Mouse (Mus musculus) erythroblast, embryonic 14.5 days (primary cell): ENCODE data around the gene Slc39a5. TPM values are rescaled to one million over a fixed set of nuclear protein-coding genes. Genes with fewer than 3 reads are reported as not detected.

Experiments
- H3K27me3 ChIP-seq: 2 replicates; pipeline ENCODE4 v1.6.1; 2012; ENCODE audit warnings: inconsistent platforms; ENCODE audit not compliant: control insufficient read depth
- H3K36me3 ChIP-seq: 2 replicates; pipeline ENCODE4 v1.6.1; 2012; ENCODE audit warnings: mild to moderate bottlenecking, inconsistent platforms; ENCODE audit not compliant: control insufficient read depth
- H3K4me1 ChIP-seq: 2 replicates; pipeline ENCODE4 v1.6.1; 2012; ENCODE audit warnings: inconsistent platforms; ENCODE audit not compliant: control insufficient read depth
- H3K4me3 ChIP-seq: replicated peaks from 2 replicates; pipeline ENCODE3; 2012; ENCODE audit warnings: moderate library complexity, mild to moderate bottlenecking, inconsistent platforms
- H3K9me3 ChIP-seq: 2 replicates; pipeline ENCODE4 v1.6.1; 2012; ENCODE audit warnings: low read length, inconsistent platforms, mixed read lengths; ENCODE audit not compliant: control insufficient read depth
- GATA1 ChIP-seq: IDR thresholded peaks from 2 replicates; pipeline ENCODE4 v1.6.1; 2012; ENCODE audit warnings: low read length, inconsistent platforms, mixed read lengths
- TAL1 ChIP-seq: IDR thresholded peaks from 3 replicates; pipeline ENCODE4 v1.6.1; 2012; ENCODE audit warnings: low read length, inconsistent platforms, mixed read lengths
- polyA plus RNA-seq: library from polyadenylated mRNA; stranded (reverse); fragments of >175 nt; gene quantifications from 2 replicates; pipeline ENCODE4 v1.2.3, GENCODE M21; 2012

Slc39a5 gene
- polyA plus RNA-seq, 1 experiment, result 0.15 TPM

GRCm38 (mm10) chr10:128358796-128359195 is 42.2 kb downstream of the Slc39a5 start:
- Histone ChIP-seq H3K9me3 (no peaks in the 10 kb centered on the region), H3K36me3 (peaks cover 98% of the 10 kb centered on the region), H3K4me1 (no peaks in the 10 kb centered on the region), H3K4me3 (no peak overlapping the region), H3K27me3 (no peaks in the 10 kb centered on the region)
- TF ChIP-seq TAL1, result no peak
- TF ChIP-seq GATA1, result no peak

DNA sequence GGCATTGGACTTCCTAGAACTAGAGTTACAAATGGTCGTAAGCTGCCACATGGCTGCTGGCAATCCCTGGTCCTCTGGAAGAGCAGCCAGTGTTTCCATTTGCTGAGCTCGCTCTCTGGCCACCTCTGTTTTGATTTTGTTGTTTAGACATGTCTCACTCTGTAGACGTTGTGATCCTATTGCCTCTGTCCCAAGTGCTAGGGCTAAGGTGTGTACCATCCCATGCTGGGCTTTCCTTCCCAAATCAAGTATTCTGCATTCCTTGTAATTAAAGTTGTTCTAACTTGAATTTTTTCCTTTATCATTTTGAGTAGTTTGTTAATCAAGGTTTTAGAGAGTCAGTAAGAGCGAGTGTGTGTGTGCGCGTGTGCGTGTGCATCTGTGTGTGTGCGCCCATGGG is 53.5 kb downstream of the Slc39a5 start:
- H3K4me3 ChIP-seq, result no peak overlapping the region
- H3K9me3 ChIP-seq, result no peaks in the 10 kb centered on the region
- no peaks in the 10 kb centered on the region for H3K27me3 ChIP-seq
- peaks cover 45% of the 10 kb centered on the region for H3K4me1 ChIP-seq
- TF ChIP-seq TAL1, result no peak
- no peak for TF ChIP-seq GATA1
- peaks cover 74% of the 10 kb centered on the region for H3K36me3 ChIP-seq

Other genes with a start within 250 kb of the Slc39a5 start
- gene Rbms2, start 220.9 kb downstream of the Slc39a5 start, polyA plus RNA-seq, result 0.72 and 0.93 TPM in 2 replicates
- not detected in 2 replicates for gene Gls2, start 206.8 kb downstream of the Slc39a5 start, polyA plus RNA-seq
- 0.10 and 0.18 TPM in 2 replicates for gene Spryd4, start 189.4 kb downstream of the Slc39a5 start, polyA plus RNA-seq
- 0.03 TPM in 1 of 2 replicates, not detected in the other for gene Mip, start 175.4 kb downstream of the Slc39a5 start, polyA plus RNA-seq
- gene Timeless, start 169.2 kb downstream of the Slc39a5 start, polyA plus RNA-seq, result 2.7 and 3.0 TPM in 2 replicates
- 0.02 and 0.04 TPM in 2 replicates for gene Apon, start 147.1 kb downstream of the Slc39a5 start, polyA plus RNA-seq
- not detected in 2 replicates for gene Apof, start 132.6 kb downstream of the Slc39a5 start, polyA plus RNA-seq
- 0.16 and 0.23 TPM in 2 replicates for gene Stat2, start 130.7 kb downstream of the Slc39a5 start, polyA plus RNA-seq
- not detected in 2 replicates for gene Il23a, start 102.5 kb downstream of the Slc39a5 start, polyA plus RNA-seq
- 0.31 and 0.44 TPM in 2 replicates for gene Pan2, start 97.9 kb downstream of the Slc39a5 start, polyA plus RNA-seq
- 2.3 and 3.2 TPM in 2 replicates for gene Cnpy2, start 78.8 kb downstream of the Slc39a5 start, polyA plus RNA-seq
- 2.2 and 3.1 TPM in 2 replicates for gene Cs, start 63.5 kb downstream of the Slc39a5 start, polyA plus RNA-seq
- gene Coq10a, start 32.2 kb downstream of the Slc39a5 start, polyA plus RNA-seq, result 0.49 and 0.53 TPM in 2 replicates
- gene Ankrd52, start 24.1 kb downstream of the Slc39a5 start, polyA plus RNA-seq, result 1.4 and 1.9 TPM in 2 replicates
- gene Nabp2, start 10.3 kb upstream of the Slc39a5 start, polyA plus RNA-seq, result 32.3 and 34.1 TPM in 2 replicates
- 0.37 and 0.48 TPM in 2 replicates for gene Rnf41, start 10.4 kb upstream of the Slc39a5 start, polyA plus RNA-seq
- gene Smarcc2, start 58.0 kb upstream of the Slc39a5 start, polyA plus RNA-seq, result 19.2 and 19.5 TPM in 2 replicates
- 36.6 and 41.6 TPM in 2 replicates for gene Myl6, start 92.9 kb upstream of the Slc39a5 start, polyA plus RNA-seq
- gene Myl6b, start 97.5 kb upstream of the Slc39a5 start, polyA plus RNA-seq, result 0.63 and 0.76 TPM in 2 replicates
- gene Esyt1, start 124.6 kb upstream of the Slc39a5 start, polyA plus RNA-seq, result 2.7 and 2.9 TPM in 2 replicates
- 1.6 and 1.9 TPM in 2 replicates for gene Zc3h10, start 146.5 kb upstream of the Slc39a5 start, polyA plus RNA-seq
- 2,301 and 2,563 TPM in 2 replicates for gene Rpl41, start 148.1 kb upstream of the Slc39a5 start, polyA plus RNA-seq
- 39.3 and 42.3 TPM in 2 replicates for gene Pa2g4, start 164.8 kb upstream of the Slc39a5 start, polyA plus RNA-seq
- 0.01 TPM in 1 of 2 replicates, not detected in the other for gene Erbb3, start 188.4 kb upstream of the Slc39a5 start, polyA plus RNA-seq
- 514 and 972 TPM in 2 replicates for gene Rps26, start 225.5 kb upstream of the Slc39a5 start, polyA plus RNA-seq
- 0.01 TPM in 1 of 2 replicates, not detected in the other for gene Ikzf4, start 244.8 kb upstream of the Slc39a5 start, polyA plus RNA-seq